Mouse (Mus musculus) bone marrow, adult 2 months (tissue): ENCODE results near the gene Fgf15.

ENCODE experiments used
- CTCF ChIP-seq: fragments of 200-500 bp; IDR thresholded peaks from 2 replicates; pipeline ENCODE4 v1.5.1; 2011; ENCODE audit warnings: low read length, control low read depth; ENCODE audit not compliant: control insufficient read depth, insufficient read depth
- POLR2A ChIP-seq: fragments of 200-500 bp; IDR thresholded peaks from 2 replicates; pipeline ENCODE4 v1.6.1; 2011; ENCODE audit warnings: low read depth, mild to moderate bottlenecking, control low read depth, low read length, borderline replicate concordance; ENCODE audit not compliant: control insufficient read depth

DNA sequence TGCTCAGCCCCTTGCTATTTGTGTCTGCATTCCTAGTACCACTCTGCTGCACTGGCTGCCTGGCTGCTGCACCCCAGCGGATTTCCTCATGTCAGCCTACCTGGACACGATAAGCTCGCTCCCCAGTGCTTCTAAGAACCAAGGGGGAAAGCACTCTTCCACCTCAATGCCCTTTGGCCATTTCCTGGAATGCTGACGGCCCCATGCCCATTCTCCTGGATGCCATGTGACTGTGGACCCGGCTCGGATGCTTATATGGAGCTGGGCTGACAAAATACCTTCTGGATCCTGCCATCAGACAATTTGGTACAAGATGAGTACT is 32.5 kb downstream of the Fgf15 start:
- no peak for TF ChIP-seq CTCF
- no peak for TF ChIP-seq POLR2A
